Mouse (Mus musculus): ENCODE results near the gene Hbq1a. TPM values are rescaled to one million over a fixed set of nuclear protein-coding genes. Genes with fewer than 3 reads are reported as not detected.
"Not testable (repeated sequence)": the region's sequence is repeated elsewhere in the genome, so short reads cannot be mapped to it uniquely, and the experiment has no call there.

The Hbq1a gene
- polyA plus RNA-seq, 1 experiment from 2014 or later = not detected

DNA sequence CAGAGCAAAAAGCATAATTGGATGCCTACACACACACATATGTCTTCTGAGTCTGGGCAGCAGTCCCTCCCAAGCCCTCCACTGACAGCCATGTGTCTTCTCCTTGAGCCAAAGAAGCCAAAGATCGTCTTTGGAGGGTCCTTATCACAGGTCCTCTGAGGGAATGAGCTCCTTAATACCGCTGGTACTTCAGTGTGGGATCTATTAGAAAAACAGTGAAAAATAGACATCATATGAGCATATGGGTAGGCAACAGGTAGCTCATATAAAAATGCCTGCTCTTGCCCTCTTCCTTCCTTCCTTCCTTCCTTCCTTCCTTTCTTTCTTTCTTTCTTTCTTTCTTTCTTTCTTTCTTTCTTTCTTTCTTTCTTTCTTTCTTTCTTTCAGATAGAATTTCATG, 15.3 kb upstream of the Hbq1a start:
- not testable (repeated sequence) for DNase-seq (ENCODE audit: low spot score)

GRCm38 (mm10) chr11:32285031-32285775, 14.7 kb upstream of the Hbq1a start:
- no peak for DNase-seq (ENCODE audit: low spot score)

DNA sequence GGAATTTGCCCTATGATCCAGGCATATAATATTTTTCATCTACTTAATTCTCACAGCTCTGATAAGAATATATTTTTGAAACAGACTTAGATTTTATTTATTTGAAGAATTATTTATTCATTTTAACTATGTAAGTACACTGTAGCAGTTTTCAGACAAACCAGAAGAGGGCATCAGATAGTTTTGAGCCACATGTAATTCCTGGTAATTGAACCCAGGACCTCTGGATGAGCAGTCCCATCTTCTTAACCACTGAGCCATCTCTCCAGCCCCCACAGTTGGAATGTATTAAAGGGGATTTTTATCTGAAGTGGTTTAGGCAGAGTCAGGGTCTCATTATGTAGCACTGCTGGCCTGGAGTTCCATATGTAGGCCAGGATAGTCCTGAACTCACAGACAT, 14.0 kb upstream of the Hbq1a start:
- DNase-seq (ENCODE audit: low spot score) = not testable (repeated sequence)

- peak; percentile 58 for DNase-seq (ENCODE audit: low spot score)
Measured at GRCm38 (mm10) chr11:32286695-32287492, 13.0 kb upstream of the Hbq1a start, which contains the start of gene Hbq1b. TSS of gene Hbq1b (plus strand) at chr11:32286965.

- no peak for DNase-seq (ENCODE audit: low spot score)
Measured at GRCm38 (mm10) chr11:32287493-32287825, 12.4 kb upstream of the Hbq1a start.

GRCm38 (mm10) chr11:32292819-32293218, 7.0 kb upstream of the Hbq1a start:
- not testable (repeated sequence) for DNase-seq (ENCODE audit: low spot score)

DNA sequence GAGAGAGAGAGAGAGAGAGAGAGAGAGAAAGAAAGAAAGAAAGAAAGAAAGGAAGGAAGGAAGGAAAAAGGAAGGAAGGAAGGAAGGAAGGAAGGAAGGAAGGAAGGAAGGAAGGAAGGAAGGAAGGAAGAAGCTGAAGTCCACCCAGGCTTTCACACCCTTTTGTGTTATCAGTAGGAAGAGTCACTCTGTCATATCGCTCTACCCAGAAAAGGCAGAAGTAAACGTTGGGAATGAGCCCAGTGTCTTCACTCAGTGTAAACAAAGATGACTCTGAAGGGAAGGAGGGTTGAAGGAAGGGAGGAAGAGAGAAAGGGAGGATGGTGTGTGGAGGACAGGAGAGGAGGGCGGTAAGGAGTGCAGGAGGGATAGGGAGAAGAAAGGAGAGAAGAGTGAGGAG, 6.4 kb upstream of the Hbq1a start:
- not testable (repeated sequence) for DNase-seq (ENCODE audit: low spot score)

GRCm38 (mm10) chr11:32296203-32296602, 3.7 kb upstream of the Hbq1a start, which contains the start of gene Hba-a2:
TSS of gene Hba-a2 (plus strand) at chr11:32296489.
- DNase-seq (ENCODE audit: low spot score) = not testable (repeated sequence)

GRCm38 (mm10) chr11:32297417-32297816, 2.5 kb upstream of the Hbq1a start:
- not testable (repeated sequence) for DNase-seq (ENCODE audit: low spot score)

DNA sequence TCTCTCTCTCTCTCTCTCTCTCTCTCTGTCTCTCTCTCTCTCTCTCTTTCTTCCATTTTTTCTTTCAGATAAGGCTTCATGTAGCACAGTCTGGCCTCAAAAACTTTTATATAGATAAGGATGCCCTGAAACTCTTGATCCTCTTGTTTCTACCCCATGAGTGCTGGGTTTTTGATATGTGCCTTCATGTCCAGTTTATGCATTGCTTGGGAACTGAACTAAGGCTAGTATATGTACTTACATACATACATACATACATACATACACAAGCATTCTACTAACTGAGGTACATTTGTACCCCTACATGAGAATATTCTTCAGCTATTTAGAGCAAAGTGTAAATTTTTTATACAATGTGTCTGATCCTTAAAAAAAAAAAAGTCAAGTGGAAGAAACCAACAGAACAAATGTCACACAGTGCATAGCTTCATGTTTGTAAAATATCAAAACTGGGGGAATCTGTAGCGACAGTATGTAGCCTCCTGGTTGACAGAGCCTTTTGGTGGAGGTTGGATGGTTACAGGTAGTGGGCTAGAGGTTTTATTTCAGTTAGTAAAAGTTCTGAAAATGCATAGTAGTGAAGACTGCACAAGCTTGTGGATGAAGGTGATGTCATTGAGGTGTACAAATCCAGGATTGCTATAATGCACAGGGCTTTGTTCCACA, 1.9 kb upstream of the Hbq1a start:
- no peak for DNase-seq (ENCODE audit: low spot score)

GRCm38 (mm10) chr11:32298532-32298918, 1.3 kb upstream of the Hbq1a start:
- DNase-seq (ENCODE audit: low spot score) = no peak

- DNase-seq (ENCODE audit: low spot score) = no peak
Measured at GRCm38 (mm10) chr11:32300279-32301267, 704 bp downstream of the Hbq1a start.

DNA sequence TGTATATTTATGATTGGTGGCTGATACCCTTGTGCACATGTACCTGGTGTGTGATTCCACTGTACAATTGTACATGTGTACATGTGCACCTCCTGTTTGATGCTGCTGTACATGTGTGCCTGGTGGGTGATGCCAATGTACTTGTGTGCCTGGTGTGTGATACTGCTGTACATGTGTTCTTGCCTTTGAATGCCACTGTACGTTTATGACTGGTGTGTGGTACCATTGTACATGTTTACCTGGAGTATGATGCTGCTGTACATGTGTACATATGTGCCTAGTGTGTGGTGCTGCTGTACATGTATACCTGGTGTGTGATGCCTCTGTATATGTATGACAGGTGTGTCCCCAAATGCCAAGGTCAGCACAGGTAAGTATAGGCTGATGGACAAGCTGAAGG, 1.6 kb downstream of the Hbq1a start:
- DNase-seq (ENCODE audit: low spot score) = no peak

DNA sequence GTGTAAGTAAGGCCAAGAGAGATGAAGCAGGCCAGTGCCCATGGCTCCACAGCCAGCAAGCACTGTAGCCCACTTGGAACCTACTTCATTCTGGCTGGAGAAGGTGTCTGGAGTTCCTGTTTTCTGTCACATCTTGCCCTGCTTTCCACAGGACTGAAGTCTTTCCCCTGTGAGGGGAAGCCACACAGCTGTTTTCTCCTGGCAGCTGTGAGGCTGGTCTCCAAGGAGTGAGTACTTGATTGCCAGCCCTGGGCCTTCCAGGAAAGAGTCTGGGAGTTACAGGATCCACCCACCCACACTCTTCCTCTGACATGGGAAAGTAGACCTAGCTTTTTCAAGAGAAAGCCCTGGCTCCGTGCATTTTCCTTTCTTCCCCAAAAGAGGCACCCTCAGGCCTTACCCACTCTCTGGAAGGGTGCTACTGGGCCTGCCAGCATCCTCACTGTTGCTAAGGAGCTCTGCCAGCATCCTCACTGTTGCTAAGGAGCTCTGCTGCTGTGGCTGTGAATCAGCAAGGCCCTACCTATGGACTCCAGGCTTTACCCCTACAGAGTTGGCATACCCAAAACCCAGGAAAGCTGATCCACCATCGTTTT, 3.1 kb downstream of the Hbq1a start:
- no peak for DNase-seq (ENCODE audit: low spot score)

GRCm38 (mm10) chr11:32303455-32303854, 3.6 kb downstream of the Hbq1a start:
- no peak for DNase-seq (ENCODE audit: low spot score)

DNA sequence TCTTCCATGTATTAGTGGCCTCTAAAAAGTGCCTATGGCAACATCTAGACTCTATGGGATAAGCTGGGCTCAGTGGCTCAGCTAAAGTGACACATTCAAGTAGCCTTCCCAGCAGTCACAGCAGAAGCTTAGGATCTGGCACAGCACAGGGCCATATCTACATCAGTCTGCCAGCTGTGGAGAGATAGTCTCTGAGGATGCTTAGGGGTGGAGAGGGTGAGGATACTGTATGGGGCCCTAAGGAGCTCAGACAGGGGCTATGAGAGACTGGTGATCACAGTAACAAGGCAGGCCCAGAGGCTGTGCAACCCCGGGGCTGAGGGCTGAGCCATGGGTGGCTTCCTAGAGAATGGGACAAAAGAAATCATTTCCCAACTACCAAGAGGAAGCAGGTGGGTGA, 7.1 kb downstream of the Hbq1a start:
- no peak for DNase-seq (ENCODE audit: low spot score)

- no peak for DNase-seq (ENCODE audit: low spot score)
Measured at GRCm38 (mm10) chr11:32309446-32309845, 9.6 kb downstream of the Hbq1a start.

- DNase-seq (ENCODE audit: low spot score) = no peak
Measured at GRCm38 (mm10) chr11:32309928-32310327, 10.1 kb downstream of the Hbq1a start.

- DNase-seq (ENCODE audit: low spot score) = no peak
Measured at GRCm38 (mm10) chr11:32316009-32316408, 16.1 kb downstream of the Hbq1a start.

- DNase-seq (ENCODE audit: low spot score) = no peak
Measured at GRCm38 (mm10) chr11:32320507-32321195, 20.8 kb downstream of the Hbq1a start.

All from thymus, postnatal 0 days (tissue).